Mouse (Mus musculus) naive thymus-derived CD4-positive, alpha-beta T cell, adult 2 months (primary cell): ENCODE measurements around the gene Prss50.
A peak's percentile ranks its signal among the peaks of the same experiment; 100 is the strongest.

ENCODE experiments used
- DNase-seq: peaks from one replicate; pipeline ENCODE4 v3.0.0-alpha.2; 2011; ENCODE audit warnings: low read depth

The Prss50 gene

GRCm38 (mm10) chr9:110907201-110907837 is 49.6 kb downstream of the Prss50 start:
- DNase-seq, result peak; percentile 93

- no peak for DNase-seq
Measured at GRCm38 (mm10) chr9:110907838-110908630, 50.3 kb downstream of the Prss50 start.

DNA sequence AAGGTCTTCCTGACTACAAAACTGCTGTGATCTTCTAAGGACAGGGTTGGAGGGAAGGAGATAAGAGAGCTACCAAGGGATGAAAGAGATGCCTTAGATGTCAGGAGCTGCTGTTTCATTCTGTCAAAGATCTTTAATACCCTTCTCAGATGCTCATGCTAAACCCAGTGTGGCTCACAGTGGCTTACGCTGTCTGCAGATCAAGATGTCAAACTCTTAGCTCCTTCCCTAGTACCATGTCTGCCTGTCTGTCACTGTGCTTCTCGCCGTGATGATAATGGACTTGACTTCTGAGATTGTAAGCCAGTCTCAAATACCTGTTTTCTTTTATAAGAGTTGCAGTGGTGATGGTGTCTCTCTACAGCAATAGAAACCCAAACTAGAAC is 50.9 kb downstream of the Prss50 start:
- DNase-seq, result peak; percentile 62

GRCm38 (mm10) chr9:110909371-110909967 is 51.7 kb downstream of the Prss50 start:
- peak; percentile 69 for DNase-seq
